Mouse (Mus musculus): ENCODE data around the gene Sfxn4.
"Not testable (repeated sequence)": the region's sequence is repeated elsewhere in the genome, so short reads cannot be mapped to it uniquely, and the experiment has no call there.

The Sfxn4 gene

DNA sequence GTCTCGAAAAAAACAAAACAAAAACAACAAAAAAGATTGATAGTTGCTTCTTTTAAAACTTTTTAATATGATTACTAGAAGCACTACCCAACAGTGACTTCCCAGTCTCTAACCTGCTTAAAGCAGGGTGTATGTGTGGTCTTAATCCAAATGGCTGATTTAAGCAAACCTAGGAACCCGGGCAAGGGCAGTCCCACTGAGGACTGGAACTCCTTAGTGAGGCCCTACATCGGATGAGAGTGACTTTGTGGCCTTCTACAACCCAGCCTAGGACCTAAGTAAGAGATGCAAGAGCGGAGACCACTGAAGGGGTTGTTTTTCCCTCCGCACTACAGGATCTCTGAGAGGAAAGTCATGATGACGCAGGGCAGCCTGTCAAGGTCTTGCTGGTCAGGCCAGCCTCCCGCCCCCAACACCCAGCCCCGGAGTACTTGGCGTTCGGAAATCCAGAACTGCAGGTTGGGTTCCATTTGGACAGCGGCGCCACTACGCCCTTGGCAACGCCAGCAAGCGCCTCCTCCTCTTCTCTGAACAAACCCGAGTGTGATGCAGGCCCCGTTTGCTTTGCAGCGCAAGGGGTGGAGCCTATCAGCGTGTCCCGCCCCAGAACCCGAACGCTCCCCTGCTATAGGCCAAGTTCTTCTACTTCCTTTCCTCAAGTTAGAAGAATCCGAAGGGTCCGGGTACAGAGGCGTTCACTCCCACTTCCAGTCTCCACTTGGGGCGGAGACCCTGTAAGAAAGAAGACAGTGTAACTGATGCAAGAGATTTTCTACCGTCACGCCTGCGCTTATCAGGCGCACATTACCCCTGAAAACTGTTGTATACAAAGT lies at the start of gene Sfxn4:
Sfxn4 (minus strand) TSS at position 612 of the 833 bp plus-strand sequence.
- peak; percentile 88 to 89 for DNase-seq (ENCODE audit: low spot score in 2 of 2)

DNA sequence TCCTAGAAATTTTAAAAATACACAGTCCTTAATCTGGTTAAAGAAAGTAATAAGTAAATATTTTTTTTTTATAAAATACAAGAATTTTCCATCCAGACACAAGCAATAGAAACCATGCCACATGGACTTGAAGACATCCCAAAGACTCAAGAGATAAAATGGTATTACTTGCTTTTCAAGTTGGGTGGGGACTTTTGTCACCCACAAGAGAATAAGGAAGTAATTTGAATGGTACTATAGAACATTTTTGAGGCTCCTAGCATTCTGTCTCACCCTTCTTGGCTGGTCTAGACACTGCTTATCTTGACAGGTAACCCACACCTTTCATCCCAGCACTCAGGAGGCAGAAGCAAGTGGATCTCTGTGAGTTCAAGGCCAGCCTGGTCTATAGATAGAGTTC lies 49.0 kb upstream of the Sfxn4 start:
- no peak for DNase-seq (ENCODE audit: low spot score in 2 of 2)

DNA sequence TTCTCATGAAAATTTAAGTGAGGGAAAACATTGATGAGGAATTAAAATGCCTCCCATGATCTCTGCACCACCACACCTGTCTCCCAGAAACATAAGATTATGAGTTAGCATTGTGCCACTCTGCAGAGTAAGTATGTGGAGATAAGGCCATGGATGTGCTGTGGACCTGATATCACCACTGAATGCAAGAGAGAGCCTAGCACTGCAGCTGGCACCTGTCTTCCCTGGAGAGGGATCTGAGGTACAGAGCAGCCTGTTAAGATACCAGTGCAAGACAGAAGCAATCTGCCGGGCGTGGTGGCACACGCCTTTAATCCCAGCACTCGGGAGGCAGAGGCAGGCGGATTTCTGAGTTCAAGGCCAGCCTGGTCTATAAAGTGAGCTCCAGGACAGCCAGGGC lies 44.2 kb upstream of the Sfxn4 start:
- no peak for DNase-seq (ENCODE audit: low spot score in 2 of 2)

DNA sequence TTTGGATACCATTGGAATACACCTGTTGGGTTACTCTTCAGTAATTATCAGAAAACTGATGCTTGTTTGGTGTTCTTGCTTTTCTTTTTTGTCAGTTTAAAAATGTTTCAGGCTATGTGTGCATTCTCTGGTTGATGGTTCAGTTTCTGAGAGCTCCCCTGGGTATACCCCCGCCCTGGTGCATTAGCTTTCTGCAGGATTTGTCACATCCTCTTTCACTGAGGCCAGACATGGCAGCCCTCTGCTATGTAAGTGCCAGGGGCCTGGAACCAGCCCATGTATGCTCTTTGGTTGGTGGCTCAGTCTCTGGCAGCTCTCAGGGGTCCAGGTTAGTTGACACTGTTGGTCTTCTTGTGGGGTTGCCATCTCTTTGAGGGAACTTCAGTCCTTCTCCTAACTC lies 42.7 kb upstream of the Sfxn4 start:
- no peak for DNase-seq (ENCODE audit: low spot score in 2 of 2)

DNA sequence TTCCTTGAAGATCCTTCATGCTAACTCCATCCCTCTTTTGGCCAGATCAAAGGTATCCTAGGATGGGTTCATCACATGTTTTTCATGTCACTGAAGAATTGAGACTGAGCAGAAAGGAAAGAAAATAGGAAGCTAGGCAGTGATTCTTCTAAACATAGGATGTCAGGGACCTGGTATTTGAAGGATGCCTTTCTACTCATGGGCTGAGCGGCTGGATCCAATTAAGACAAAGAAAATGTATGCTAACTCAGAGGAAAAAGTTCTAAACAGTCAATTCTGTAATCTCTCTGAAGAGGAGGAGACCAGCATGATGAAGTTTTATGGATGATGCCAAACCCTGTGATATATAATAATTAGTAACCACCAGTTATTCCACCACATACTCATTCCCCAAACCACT lies 41.9 kb upstream of the Sfxn4 start:
- DNase-seq (ENCODE audit: low spot score in 2 of 2) = no peak

DNA sequence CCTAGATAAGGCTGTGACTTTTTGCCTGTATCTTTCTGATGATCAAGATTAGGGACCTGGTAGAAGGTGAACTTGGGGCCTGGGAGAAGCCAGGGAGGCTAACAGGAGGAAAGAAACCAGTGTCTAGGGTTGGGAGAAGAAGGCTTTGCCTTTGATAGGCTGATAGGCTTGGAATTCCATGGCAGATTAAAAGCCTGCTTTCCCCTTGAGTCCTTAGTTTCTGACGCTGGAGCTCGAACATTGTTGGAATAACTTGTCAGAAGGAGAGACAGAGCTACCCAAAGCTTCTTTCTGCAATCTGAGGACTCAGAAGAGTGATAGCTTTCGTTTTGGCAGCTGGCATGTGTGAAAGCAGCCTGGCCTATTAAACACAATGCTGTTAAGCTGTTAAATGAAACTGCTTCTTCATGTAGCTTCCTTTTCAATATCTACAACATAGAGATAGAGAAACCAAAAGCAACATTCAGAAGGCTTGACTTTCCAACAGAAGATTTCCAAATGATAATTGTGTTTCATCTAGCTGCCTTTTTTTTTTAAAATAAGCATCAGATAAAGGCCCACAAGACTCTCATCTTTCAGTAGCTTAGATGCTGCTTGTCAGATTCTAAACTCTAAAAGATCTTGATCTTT lies 34.1 kb upstream of the Sfxn4 start:
- DNase-seq (ENCODE audit: low spot score in 2 of 2) = no peak

DNA sequence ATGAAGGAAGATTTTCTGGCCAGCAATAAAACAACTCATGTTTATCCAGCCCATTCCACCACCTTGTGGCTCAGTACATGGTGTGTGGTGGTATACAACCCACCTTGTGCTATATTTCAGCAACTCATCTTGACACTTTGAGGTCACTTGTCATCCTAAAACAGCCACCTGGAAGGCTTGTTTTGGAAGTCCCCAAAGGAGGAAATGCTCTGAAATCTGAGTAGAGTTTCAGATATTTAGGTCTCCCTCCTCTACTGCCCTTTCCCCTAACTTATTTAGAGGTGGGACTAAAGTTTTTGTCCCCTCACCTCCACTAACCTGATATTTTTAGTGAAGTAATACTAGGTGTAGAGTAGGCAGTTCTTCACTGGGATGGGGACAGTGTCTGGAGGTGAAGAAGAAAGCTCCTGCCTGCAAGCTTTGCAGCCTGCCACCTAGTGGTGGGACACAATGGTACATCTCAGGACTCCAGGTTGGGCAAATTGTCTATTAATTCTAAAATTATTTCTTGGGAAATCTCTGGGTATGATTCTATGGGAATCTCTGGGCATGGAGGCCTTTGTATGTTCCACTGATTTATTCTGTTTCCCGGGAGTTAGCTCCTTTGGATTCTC lies 30.8 kb upstream of the Sfxn4 start:
- peak; percentile 29 to 69 for DNase-seq (ENCODE audit: low spot score in 2 of 2)

DNA sequence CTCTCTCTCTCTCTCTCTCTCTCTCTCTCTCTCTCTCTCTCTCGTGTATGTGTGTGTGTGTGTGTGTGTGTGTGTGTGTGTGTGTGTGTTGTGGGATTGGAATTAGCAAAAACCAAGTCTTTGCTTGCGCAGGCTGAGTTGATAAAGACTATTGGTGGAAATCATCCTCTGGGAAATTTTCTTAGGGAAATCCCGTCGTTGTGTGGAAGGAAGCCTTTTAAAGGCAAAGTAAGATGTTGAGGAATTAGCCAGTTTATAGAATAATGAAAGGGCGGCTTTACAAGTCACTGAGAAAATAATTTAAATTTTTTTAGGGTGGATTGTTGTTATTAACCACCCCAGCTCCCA lies 29.8 kb upstream of the Sfxn4 start:
- no peak for DNase-seq (ENCODE audit: low spot score in 2 of 2)

DNA sequence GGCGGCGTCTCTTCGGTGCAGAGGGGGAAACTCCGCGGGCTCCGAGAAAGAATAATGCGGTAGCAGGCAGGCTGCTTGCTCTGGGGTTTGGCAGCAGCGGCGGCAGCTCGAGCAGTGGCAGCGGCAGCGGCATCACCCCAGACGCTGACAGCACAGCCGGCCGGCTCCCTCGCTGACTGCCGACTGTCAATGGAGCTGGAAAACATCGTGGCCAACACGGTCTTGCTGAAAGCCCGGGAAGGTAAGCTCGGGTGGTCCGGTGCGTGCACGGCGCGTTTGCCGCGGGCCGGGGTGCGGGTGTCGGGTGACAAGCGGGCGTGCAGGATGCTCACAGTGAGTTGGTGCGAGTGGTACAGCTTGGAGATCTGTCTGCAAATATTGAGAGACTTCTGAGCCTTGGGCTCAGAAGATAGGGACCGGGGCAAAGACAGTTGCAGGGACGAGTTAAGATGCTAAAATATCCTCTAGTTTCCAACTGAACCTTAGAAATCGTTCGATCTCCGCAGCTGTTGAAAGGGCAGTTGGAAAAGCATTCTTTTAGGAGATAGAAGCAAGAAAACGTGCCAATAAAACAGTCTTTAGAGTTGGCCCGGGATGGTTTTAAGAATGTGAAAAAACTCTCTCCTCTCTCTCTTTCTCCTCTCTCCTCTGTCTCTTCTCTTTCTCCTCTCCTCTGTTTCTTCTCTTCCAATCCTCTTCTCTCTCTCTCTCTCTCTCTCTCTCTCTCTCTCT lies 29.3 kb upstream of the Sfxn4 start:
- peak; percentile 46 to 62 for DNase-seq (ENCODE audit: low spot score in 2 of 2)

DNA sequence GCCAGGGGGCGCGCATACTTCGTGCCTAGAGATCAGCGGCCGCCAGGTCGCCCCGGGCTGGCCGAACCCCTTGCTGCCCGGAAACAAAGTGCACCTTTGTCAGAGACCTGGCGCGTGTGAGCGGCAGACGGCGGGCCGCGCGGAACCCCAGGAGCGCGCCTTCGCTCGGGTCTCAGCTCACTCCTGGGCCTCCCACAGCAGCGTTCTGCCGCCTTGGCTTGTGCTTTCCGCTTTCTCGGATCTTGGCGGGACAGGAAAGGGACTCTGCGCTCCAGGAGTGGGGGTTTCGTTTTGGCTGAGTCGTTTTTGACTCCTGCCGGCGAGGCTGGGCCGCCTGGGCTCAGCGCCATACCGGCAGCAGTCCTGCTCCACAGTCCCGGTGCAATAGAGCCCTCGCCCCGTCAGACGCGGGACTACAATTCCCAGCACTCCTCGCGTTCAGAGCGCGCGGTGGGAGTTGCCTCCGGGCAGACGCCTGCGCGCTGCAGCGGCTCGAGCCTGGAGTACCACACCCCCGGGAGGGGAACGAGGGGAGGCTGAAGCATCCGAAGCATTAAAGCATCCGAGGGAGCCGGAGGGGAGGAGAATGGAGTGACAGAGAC lies 28.5 kb upstream of the Sfxn4 start, which contains the start of gene Grk5:
Grk5 (plus strand) TSS at position 36 of the 602 bp plus-strand sequence.
- DNase-seq (ENCODE audit: low spot score in 2 of 2) = peak; percentile 91 to 96

DNA sequence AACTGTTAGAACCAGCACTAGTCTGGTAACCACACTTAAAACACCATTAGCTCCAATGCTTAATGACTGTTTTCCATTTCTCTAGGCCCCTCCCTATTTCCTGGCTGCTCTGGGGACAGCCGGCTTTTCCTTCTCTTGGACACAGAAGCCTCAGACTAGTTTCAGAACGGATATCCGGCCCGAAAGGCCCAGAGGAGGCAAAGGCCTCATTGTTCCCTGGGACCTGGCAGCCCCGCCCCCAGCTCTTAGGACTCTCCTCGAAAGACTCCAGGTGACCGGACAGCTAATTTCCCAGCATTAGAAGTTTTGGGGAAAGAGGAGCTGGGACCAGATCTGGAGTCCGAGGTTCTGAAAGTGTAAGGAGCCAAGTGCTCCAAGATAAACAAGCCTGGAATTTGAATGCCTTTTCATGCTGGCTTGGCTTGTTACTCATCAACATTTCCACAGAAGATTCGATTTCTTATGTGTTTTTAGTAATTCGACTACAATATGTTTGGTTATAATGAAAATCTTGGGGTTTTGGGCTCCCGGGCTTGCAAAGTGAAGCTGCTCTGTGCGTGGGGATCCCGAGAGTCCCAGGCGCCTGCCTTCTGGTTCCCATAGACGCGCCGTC lies 27.9 kb upstream of the Sfxn4 start:
- DNase-seq (ENCODE audit: low spot score in 2 of 2) = peak; percentile 41 to 63

DNA sequence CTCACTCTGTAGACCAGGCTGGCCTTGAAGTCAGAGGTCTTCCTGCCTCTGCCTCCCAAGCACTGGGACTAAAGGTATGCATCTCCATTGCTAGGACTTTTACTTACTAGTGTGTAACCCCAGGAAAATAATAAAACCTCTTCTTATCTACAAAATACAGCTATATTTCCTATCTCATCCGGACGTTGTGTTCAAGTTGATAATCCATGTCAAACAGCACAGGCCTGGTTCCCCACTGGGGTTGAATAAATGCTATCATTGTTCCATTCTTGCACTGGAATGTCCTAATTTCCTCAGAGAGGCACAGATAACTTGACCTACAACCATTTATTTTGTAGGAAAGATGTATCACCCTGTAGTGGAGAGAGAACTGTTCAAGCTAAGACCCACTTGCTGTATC lies 26.4 kb upstream of the Sfxn4 start:
- no peak for DNase-seq (ENCODE audit: low spot score in 2 of 2)

DNA sequence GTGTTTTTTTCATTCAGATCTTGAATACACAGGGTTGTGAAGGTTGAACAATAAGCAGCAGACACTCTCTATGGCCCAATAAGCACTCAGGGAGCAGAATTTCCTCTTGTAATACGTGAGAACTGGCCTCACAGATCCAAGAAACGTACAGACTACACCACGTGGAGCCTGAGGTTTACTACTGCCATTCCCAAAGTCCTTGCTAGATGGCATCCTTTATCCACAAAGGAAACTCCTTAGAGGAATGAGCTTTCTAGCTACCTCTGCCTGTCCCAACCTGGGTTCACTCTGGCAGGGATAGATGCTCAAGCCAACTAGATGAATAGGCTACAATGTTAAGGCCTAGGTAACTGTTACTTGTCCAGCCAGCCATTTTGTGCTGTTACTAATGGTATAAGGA lies 21.9 kb upstream of the Sfxn4 start:
- no peak for DNase-seq (ENCODE audit: low spot score in 2 of 2)

DNA sequence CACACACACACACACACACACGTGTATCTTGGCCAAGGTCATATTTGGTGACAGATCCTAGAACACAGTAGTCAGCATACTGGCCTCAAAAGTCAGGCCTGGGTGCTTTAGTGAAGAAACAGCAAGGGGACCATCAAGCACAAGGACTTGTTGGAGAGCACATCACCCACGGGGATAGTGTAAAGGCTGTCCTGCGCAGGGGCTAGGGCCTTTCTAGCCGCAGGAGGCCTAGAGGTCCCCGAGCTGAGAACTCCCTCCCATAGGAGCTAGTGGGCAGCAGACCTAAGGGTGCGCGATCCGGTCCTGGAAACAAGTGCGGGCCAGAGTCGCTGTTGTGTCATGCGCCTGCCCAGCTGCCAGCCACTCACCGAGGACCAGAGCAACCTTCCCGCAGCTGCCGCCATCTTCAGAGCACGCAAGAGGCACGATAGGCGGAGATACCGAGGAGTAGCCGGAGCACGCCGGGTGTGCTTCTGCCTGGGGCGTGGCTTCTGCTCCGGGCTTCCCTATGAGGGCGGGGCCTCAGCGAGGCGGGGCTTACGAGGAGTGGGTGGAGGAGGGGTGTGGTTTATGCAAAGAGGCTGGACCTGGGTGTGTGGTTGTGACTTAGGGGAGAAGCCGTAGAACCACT lies 12.9 kb upstream of the Sfxn4 start, which contains the start of gene Prdx3:
Prdx3 (minus strand) TSS at position 493 of the 631 bp plus-strand sequence.
- DNase-seq (ENCODE audit: low spot score in 2 of 2) = peak; percentile 93 to 95

DNA sequence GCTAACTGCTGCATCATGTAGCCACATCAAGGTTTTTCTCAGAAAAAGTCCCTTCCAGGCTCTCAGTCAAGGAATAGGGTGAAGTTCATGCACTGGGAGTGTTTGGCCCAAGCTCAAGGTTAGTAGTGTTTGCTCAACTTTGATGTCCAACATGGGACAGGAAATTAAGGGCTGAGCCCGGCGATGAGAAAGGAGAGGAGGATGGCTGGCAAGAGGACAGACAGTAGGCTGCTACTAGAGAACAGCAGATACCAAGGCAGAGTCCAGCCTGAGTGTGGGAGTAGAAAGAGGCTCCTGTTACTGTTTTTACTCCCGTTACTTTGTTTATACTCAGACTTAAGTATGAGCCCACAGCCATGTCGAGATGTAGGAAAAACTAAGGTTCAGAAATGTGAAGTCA lies 12.2 kb upstream of the Sfxn4 start:
- peak in 1 of 2 experiments; percentile 30 for DNase-seq (ENCODE audit: low spot score in 2 of 2)

DNA sequence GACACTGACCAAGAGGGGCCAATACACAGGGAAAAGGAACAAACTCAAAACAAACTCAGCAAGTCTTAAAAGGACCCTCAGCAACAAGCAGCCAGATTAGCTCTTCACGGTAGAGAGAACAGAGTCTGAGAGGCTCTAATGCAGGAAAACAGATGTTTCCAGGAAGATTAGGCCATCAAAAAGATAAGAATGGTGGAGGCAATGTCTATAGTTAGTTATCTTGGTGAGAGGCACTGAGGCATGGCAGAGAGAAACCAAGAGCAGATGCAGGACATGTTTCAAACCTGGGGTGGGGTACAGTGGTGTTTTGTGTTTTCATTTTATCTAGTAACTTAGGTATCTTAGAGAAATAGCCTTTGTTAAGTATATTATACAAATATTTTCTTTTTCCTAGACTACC lies 11.0 kb upstream of the Sfxn4 start:
- DNase-seq (ENCODE audit: low spot score in 2 of 2) = no peak

DNA sequence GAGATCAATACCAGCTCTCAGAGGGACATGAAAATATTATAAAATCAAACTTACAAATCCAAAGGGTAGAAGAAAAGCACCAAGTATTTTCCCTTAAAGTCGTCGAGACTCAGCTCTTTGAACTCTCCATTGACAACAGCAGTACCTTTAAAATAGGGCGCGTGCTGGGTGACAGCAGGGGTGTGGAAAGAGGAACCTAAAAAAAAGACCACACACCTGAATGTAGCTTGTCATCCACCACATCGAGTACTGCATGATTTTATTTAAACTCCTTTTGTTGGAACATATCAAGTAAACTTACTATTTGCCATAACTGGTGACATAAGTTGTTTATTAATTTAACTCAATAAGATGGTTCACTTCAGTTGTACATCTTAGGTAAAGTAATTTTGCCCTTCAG lies 10.1 kb upstream of the Sfxn4 start:
- no peak for DNase-seq (ENCODE audit: low spot score in 2 of 2)

DNA sequence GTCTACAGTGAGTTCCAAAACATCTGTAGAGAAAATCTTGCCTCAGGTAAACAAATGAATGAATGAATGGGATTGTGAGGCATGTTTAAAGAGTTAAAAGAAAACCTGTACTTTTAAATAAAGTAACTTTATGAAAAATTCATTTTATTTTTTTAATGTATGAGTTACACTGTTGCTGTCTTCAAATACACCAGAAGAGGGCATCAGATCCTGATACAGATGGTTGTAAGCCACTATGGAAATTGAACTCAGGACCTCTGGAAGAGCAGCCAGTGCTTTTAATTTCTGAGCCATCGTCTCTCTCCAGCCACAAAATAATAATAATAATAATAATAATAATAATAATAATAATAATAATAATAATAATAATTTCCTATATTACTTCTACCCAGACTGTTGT lies 9.2 kb upstream of the Sfxn4 start:
- no peak for DNase-seq (ENCODE audit: low spot score in 2 of 2)

DNA sequence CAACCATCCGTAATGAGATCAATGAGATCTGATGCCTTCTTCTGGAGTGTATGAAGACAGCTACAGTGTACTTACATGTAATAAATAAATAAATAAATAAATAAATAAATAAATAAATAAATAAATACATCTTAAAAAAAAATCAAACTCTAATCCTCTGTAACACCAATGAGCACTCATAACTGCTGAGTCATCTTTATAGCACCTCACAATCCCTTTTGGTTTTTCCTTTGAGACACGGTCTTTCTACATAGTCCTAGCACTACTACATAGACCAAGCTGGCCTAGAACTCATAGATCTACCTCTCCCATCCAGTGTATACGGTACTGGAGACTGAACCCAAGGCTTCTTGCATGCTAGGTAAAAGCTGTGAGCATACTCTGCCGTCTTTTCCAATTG lies 4.9 kb upstream of the Sfxn4 start:
- DNase-seq (ENCODE audit: low spot score in 2 of 2) = not testable (repeated sequence)

DNA sequence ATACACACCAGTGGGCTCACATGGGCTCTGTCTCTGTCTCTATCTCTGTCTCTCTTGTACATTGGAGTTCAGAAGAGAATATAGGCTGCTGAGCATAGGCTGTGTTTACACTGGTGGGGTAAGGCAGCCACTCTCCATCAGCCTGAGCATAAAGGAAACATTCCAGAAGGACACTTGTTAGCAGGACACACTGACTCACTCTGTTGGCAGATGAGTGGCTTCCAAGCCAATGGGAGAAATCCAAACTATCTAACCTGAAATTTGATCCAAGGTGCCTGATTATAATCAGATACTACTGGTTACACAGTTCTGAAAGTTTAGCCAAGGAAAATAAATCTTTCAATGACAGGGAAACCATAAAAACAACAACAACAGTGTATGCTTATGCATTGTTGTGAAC lies 15.5 kb downstream of the Sfxn4 start:
- DNase-seq (ENCODE audit: low spot score in 2 of 2) = no peak

DNA sequence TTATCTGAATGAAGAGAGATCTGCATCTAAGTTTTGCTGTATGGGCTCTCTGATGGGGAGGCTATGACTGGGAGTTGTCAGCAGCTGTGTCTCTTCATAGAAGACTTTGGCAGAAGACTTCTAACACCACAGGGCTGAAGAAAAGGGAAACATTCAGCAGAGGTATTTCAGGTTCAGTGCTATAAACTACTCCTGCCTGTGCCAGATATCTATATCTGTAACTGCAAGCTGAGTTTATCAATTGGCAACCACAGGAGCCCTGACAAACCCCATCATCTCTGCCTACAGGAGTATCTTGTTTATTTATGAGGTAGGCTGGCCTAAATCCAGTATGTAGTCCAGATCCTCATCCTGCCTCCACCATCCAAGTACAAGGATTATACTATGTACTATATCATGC lies 18.0 kb downstream of the Sfxn4 start:
- no peak for DNase-seq (ENCODE audit: low spot score in 2 of 2)
